Mouse (Mus musculus): ENCODE data around the gene Fam45a. TPM values are rescaled to one million over a fixed set of nuclear protein-coding genes. Genes with fewer than 3 reads are reported as not detected.
A peak's percentile ranks its signal among the peaks of the same experiment; 100 is the strongest.

Gene Fam45a
- 0.20 and 0.44 TPM in 2 replicates for polyA plus RNA-seq (2012)

DNA sequence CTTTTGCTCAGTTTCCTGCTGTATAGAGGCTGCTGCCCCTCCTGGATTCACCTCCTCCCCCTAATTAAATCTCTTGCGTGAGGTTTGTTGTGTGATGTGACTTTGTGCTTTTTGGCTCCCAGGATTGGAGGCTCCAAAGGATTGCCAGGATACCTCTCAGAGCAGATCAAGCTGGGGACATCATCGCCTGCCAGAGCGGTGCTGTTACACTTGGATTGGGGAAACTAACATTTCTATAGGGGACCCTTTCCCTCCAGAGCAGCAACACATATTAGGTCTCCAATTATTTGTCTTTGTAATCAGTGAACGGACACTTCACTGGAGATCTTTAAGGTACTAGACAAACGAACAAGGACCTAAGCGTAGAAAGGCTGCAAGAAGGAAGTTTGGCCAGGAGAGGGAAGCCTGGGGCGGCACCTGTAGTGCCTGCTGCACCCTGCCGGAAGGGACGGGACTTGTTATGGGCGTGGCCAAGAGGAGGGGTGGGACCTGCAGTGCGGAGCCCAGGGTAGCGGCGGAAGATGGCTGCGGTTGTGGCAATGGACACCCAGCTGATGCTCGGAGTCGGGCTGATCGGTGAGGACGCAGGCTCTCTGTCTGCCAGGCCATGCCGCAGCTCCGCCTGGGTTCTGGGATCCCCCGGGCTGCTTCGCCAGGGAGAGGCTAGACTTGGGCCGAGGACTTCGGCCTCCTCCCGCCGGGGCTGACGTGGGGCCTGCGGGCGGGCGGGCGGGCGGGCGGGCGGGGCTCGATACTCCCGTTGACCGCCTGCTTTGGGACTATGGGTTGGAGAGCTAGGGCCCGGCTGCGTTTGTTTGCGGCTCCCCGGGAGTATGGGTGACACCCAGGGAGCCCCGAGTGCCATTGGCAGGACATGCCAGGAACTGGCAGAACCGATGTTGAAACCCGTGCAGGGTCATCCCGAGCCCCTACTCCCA lies at the start of gene Fam45a:
TSS of gene Fam45a (plus strand) at position 488 of the 938 bp plus-strand sequence.
- H3K27me3 ChIP-seq (ENCODE audit: control insufficient read depth) = no peaks in the 10 kb centered on the region
- peak within 1 kb of the TSS; percentile 79 for H3K4me3 ChIP-seq (replicated peaks)
- peaks cover 24% of the 10 kb centered on the region for H3K36me3 ChIP-seq (ENCODE audit: control insufficient read depth)
- peaks cover 45% of the 10 kb centered on the region for H3K4me1 ChIP-seq (ENCODE audit: control insufficient read depth)
- TF ChIP-seq TAL1 (IDR thresholded peaks at IDR 0.05; ENCODE audit: low read length) = no peak
- no peaks in the 10 kb centered on the region for H3K9me3 ChIP-seq (ENCODE audit: control insufficient read depth, low read length)

DNA sequence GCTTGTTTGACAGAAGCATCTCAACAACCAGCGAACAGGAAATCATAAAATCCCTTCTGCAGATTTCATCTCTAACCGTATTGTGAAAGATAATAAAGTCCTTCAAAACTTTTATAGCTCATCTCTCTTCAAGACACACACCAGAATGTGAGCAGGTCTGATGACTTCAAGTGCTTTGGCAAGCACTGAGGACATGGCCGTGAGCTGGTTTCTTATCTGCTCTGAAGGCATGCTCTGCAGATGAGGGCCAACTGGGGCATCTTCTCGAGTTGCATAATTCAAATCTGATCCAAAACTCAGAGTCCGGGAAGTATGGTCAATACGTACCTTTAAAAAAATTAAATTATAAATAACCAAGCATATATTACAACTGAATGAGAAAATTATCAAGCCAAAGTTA lies 38.0 kb upstream of the Fam45a start:
- TF ChIP-seq GATA1 (IDR thresholded peaks at IDR 0.05; ENCODE audit: low read length) = no peak
- TF ChIP-seq TAL1 (IDR thresholded peaks at IDR 0.05; ENCODE audit: low read length) = no peak
- H3K27me3 ChIP-seq (ENCODE audit: control insufficient read depth) = no peaks in the 10 kb centered on the region
- no peaks in the 10 kb centered on the region for H3K9me3 ChIP-seq (ENCODE audit: control insufficient read depth, low read length)
- peaks cover 100% of the 10 kb centered on the region for H3K36me3 ChIP-seq (ENCODE audit: control insufficient read depth)
- H3K4me1 ChIP-seq (ENCODE audit: control insufficient read depth) = no peaks in the 10 kb centered on the region
- H3K4me3 ChIP-seq (replicated peaks) = no peak overlapping the region

DNA sequence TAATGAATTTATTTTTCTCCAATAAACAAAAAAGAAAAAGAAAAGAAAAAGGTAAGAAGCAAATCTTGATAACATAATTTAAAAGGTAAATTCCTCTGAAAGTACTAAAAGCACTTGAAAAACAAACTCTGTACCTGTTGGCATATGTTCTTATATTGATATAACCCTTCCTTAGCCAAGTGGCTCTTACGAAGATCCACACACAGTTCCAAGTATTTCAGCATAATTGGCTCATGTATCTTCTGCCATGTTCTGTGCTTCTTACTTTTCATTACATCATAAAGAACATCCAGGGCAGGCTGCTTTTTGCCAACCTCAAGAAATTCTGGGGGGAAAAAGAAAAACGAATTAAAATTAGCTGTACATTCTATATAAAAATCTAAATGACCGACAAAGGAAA lies 29.4 kb upstream of the Fam45a start:
- no peaks in the 10 kb centered on the region for H3K9me3 ChIP-seq (ENCODE audit: control insufficient read depth, low read length)
- H3K4me3 ChIP-seq (replicated peaks) = no peak overlapping the region
- peaks cover 94% of the 10 kb centered on the region for H3K36me3 ChIP-seq (ENCODE audit: control insufficient read depth)
- TF ChIP-seq TAL1 (IDR thresholded peaks at IDR 0.05; ENCODE audit: low read length) = no peak
- no peak for TF ChIP-seq GATA1 (IDR thresholded peaks at IDR 0.05; ENCODE audit: low read length)
- H3K4me1 ChIP-seq (ENCODE audit: control insufficient read depth) = peaks cover 24% of the 10 kb centered on the region
- H3K27me3 ChIP-seq (ENCODE audit: control insufficient read depth) = no peaks in the 10 kb centered on the region

DNA sequence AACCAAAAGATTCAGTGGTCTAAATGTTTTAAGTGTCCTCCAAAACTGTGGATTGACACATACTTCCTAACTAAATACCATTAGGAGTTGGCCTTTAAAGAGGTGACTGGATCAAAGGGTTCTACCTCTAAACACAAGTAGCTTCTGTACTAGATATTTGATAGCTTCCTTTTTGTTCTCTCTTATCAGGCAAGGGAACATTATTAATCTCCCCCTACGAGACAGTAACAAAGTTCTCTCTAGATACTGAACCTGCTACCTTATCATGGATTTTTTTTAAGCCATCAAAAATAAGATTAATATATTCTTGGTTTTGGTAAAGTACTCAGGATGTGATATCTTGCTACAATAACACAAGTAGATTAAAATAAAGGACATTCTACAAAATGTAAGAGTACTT lies 26.7 kb upstream of the Fam45a start:
- no peaks in the 10 kb centered on the region for H3K27me3 ChIP-seq (ENCODE audit: control insufficient read depth)
- H3K4me3 ChIP-seq (replicated peaks) = no peak overlapping the region
- TF ChIP-seq TAL1 (IDR thresholded peaks at IDR 0.05; ENCODE audit: low read length) = no peak
- no peak for TF ChIP-seq GATA1 (IDR thresholded peaks at IDR 0.05; ENCODE audit: low read length)
- H3K9me3 ChIP-seq (ENCODE audit: control insufficient read depth, low read length) = no peaks in the 10 kb centered on the region
- peaks cover 40% of the 10 kb centered on the region for H3K4me1 ChIP-seq (ENCODE audit: control insufficient read depth)
- peaks cover 81% of the 10 kb centered on the region for H3K36me3 ChIP-seq (ENCODE audit: control insufficient read depth)

DNA sequence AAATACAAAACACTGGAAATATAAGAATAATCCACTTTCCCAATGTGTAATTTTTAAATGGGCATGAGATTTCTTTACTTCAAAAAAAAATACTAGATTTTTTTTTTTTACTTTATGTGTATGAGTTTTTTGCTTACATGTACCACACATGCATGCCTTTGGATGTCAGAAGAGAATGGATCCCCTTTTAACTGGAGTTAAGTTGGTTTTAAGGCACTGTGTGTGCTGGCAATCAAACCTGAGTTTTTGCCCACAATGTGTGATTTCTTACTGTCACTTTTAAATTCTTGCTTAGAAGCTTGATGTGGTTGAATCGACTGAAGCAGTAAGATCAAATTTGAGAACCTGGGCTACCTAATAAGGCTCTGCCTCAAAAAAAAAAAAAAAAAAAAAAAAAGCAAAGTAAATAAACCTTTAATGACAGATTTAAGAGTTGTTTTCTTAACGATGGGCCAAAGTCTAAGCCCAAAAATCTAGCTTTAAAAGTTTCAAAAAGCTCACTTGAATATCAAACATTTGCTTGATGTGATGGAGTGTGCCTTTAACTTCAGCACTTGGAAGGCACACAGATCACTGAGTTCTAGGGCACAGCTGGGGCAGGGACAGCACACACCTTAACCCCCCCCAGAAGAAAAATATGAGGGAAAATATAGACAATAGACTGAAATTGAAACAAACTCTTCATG lies 23.8 kb upstream of the Fam45a start:
- TF ChIP-seq GATA1 (IDR thresholded peaks at IDR 0.05; ENCODE audit: low read length) (no peak), TAL1 (IDR thresholded peaks at IDR 0.05; ENCODE audit: low read length) (no peak)
- H3K4me1 ChIP-seq (ENCODE audit: control insufficient read depth) = peaks cover 58% of the 10 kb centered on the region
- H3K4me3 ChIP-seq (replicated peaks) = peak overlapping the region; percentile 91
- peaks cover 52% of the 10 kb centered on the region for H3K36me3 ChIP-seq (ENCODE audit: control insufficient read depth)
- no peaks in the 10 kb centered on the region for H3K9me3 ChIP-seq (ENCODE audit: control insufficient read depth, low read length)
- no peaks in the 10 kb centered on the region for H3K27me3 ChIP-seq (ENCODE audit: control insufficient read depth)

DNA sequence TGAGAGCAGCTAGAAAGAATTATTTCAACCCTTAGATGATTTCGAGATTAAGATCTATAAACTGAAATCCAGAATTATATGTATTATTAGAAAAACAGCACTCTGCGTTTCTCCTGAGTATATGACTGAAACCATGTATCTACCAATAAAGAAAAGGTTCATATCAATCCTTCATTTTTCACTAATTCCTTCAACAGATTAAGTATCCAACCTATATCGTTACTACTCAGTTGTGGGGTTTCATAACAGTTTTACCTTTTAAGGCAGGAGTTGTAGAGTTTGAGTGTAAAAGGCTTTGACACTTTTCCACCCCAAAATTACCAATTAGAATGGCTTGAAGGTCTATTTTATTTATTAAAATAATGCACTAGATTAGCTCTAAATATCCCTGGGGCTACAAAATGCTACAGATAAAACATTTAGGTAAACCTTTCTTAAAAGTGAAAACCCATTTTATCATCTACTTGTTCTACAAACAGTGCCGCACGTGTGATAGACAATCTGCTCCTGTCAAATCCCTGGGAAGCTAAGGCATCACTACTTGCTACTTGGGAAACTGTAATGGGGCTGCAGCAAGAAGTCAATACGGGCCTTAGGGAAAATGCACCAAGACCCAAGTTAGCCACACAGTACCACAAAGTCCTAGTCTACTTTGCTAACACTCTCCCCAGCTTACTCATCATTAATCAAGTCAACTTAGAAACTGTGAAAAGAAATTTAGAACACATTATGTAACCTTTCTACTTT lies 23.0 kb upstream of the Fam45a start:
- TF ChIP-seq GATA1 (IDR thresholded peaks at IDR 0.05; ENCODE audit: low read length) (no peak), TAL1 (IDR thresholded peaks at IDR 0.05; ENCODE audit: low read length) (no peak)
- H3K4me3 ChIP-seq (replicated peaks) = peak overlapping the region; percentile 91
- H3K27me3 ChIP-seq (ENCODE audit: control insufficient read depth) = no peaks in the 10 kb centered on the region
- H3K4me1 ChIP-seq (ENCODE audit: control insufficient read depth) = peaks cover 63% of the 10 kb centered on the region
- peaks cover 44% of the 10 kb centered on the region for H3K36me3 ChIP-seq (ENCODE audit: control insufficient read depth)
- no peaks in the 10 kb centered on the region for H3K9me3 ChIP-seq (ENCODE audit: control insufficient read depth, low read length)

DNA sequence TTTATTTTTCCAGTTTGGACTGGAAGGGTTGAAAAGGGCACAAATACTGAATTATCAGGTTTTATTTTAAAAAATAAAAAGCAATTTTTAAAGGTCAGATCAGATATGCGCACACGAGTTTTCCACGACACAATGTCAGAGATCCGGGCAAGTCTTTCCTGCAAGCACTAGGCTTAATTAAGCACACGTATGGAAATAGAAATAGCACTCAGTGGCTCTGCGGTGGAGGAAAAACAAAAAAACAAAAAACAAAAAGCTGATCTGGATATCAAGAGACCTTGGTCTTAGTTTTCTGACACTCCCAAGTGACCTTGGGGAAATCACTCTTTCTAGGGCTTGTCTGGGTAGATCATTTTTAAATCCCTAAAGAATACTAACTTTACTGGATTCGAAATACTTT lies 21.9 kb upstream of the Fam45a start:
- peaks cover 71% of the 10 kb centered on the region for H3K4me1 ChIP-seq (ENCODE audit: control insufficient read depth)
- no peaks in the 10 kb centered on the region for H3K27me3 ChIP-seq (ENCODE audit: control insufficient read depth)
- peaks cover 33% of the 10 kb centered on the region for H3K36me3 ChIP-seq (ENCODE audit: control insufficient read depth)

DNA sequence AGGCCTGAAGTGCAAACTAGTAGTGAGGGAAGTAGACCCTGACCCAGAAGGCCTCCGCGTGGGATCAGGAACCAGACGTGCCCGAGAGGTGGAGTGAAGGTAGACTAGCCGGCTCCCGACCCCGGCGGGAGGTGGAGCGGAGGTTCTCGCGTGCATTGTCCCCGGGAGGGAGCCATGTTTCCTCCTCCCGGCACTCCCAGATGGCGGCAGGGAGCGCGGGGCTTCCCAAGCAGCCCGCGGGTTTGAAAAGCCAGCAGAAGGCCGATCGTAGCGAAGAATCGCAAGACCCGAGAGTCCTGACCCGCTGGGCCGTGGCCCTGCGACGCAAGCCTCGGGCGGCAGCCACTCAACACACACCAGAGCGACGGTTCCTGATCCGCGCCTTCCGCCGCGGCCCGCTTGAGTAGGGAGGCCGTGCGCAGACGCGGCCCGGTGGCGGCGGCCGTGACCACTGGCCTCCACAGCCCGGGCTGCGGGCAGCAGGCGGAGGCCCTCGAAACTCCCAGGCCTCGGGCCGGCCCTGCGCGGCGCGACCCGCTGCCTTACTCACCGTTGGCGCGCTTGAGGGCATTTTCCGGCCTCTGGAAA lies 21.4 kb upstream of the Fam45a start:
- Histone ChIP-seq H3K27me3 (ENCODE audit: control insufficient read depth) (no peaks in the 10 kb centered on the region), H3K4me1 (ENCODE audit: control insufficient read depth) (peaks cover 68% of the 10 kb centered on the region), H3K4me3 (replicated peaks) (peak overlapping the region; percentile 91), H3K9me3 (ENCODE audit: control insufficient read depth, low read length) (no peaks in the 10 kb centered on the region), H3K36me3 (ENCODE audit: control insufficient read depth) (peaks cover 28% of the 10 kb centered on the region)
- TF ChIP-seq GATA1 (IDR thresholded peaks at IDR 0.05; ENCODE audit: low read length) = no peak
- TF ChIP-seq TAL1 (IDR thresholded peaks at IDR 0.05; ENCODE audit: low read length) = no peak

More for the DNA sequence above, 21.9 kb upstream of the Fam45a start:
- TF ChIP-seq GATA1 (IDR thresholded peaks at IDR 0.05; ENCODE audit: low read length) = peak; percentile 52
- no peak for TF ChIP-seq TAL1 (IDR thresholded peaks at IDR 0.05; ENCODE audit: low read length)
- peak overlapping the region; percentile 91 for H3K4me3 ChIP-seq (replicated peaks)
- no peaks in the 10 kb centered on the region for H3K9me3 ChIP-seq (ENCODE audit: control insufficient read depth, low read length)
